Mouse (Mus musculus): ENCODE data around the gene Ncam1.

DNA sequence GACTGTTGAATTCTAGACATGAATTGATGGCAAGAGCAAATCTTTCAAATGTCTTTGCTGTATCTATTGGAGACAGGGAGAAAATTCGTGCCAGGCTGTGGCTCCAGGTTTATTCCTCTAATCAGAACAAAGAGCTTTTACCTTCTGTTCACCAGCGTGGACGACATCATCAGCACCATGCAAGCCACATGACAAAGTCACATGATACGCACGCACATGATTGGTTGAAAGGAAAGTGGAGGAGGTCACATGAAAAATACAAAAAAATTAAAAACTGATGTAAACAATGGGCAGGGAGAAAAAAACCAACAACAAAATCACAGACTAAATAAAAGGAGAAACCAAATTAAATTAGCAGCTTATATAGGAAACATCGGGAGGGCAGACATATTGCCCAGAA, 266.9 kb downstream of the Ncam1 start:
- no peak for TF ChIP-seq CTCF (IDR thresholded peaks at IDR 0.05; ENCODE audit: low read depth)
- TF ChIP-seq EP300 (IDR thresholded peaks at IDR 0.05; ENCODE audit: low read depth): no peak

All from liver, postnatal 0 days (tissue).